Mouse (Mus musculus) thymus, postnatal 14 days (tissue): Measurements from ENCODE around the gene Slc43a2.
A peak's percentile ranks its signal among the peaks of the same experiment; 100 is the strongest.

Source experiments
- DNase-seq: peaks from one replicate; pipeline ENCODE4 v3.0.0; 2021

The Slc43a2 gene

GRCm38 (mm10) chr11:75531469-75532242 is at the start of gene Slc43a2:
Gene Slc43a2 (plus strand): TSS chr11:75531694.
- DNase-seq: peak; percentile 97

GRCm38 (mm10) chr11:75486192-75486591 is 45.3 kb upstream of the Slc43a2 start:
- no peak for DNase-seq

- DNase-seq: peak; percentile 96
Observed at GRCm38 (mm10) chr11:75486601-75487285, 44.8 kb upstream of the Slc43a2 start, which contains the start of gene Prpf8. Gene Prpf8 (plus strand): TSS chr11:75486816.

GRCm38 (mm10) chr11:75487496-75487895 is 44.0 kb upstream of the Slc43a2 start:
- DNase-seq: no peak

- no peak for DNase-seq
Observed at GRCm38 (mm10) chr11:75494296-75495049, 37.0 kb upstream of the Slc43a2 start.

GRCm38 (mm10) chr11:75498126-75498525 is 33.4 kb upstream of the Slc43a2 start:
- DNase-seq: no peak

GRCm38 (mm10) chr11:75508162-75508561 is 23.3 kb upstream of the Slc43a2 start:
- no peak for DNase-seq

- no peak for DNase-seq
Observed at GRCm38 (mm10) chr11:75508904-75509303, 22.6 kb upstream of the Slc43a2 start.

- DNase-seq: peak; percentile 75
Observed at GRCm38 (mm10) chr11:75509741-75510626, 21.5 kb upstream of the Slc43a2 start, which contains the start of gene Rilp. Gene Rilp (plus strand): TSS chr11:75510094.

- peak; percentile 95 for DNase-seq
Observed at GRCm38 (mm10) chr11:75510627-75510993, 20.9 kb upstream of the Slc43a2 start.

GRCm38 (mm10) chr11:75511213-75511612 is 20.3 kb upstream of the Slc43a2 start:
- no peak for DNase-seq

GRCm38 (mm10) chr11:75512301-75513018 is 19.0 kb upstream of the Slc43a2 start:
- no peak for DNase-seq

- DNase-seq: no peak
Observed at GRCm38 (mm10) chr11:75513336-75513735, 18.2 kb upstream of the Slc43a2 start, which contains the start of gene Scarf1. Gene Scarf1 (plus strand): TSS chr11:75513540.

- DNase-seq: no peak
Observed at GRCm38 (mm10) chr11:75515186-75515585, 16.3 kb upstream of the Slc43a2 start.

GRCm38 (mm10) chr11:75519834-75520633 is 11.5 kb upstream of the Slc43a2 start:
- no peak for DNase-seq

GRCm38 (mm10) chr11:75521609-75522008 is 9.9 kb upstream of the Slc43a2 start:
- DNase-seq: no peak

- DNase-seq: no peak
Observed at GRCm38 (mm10) chr11:75522793-75523192, 8.7 kb upstream of the Slc43a2 start.

GRCm38 (mm10) chr11:75525531-75526125 is 5.9 kb upstream of the Slc43a2 start:
- DNase-seq: no peak

- DNase-seq: no peak
Observed at GRCm38 (mm10) chr11:75526943-75527342, 4.6 kb upstream of the Slc43a2 start.

GRCm38 (mm10) chr11:75529771-75530170 is 1.7 kb upstream of the Slc43a2 start:
- peak; percentile 11 for DNase-seq
